Mouse (Mus musculus) MEL (cell line): ENCODE data around the gene C730034F03Rik.

Experiments used
- CTCF ChIP-seq, 3 experiments: IDR thresholded peaks in 2 of 3; conservative IDR thresholded peaks in 1 of 3; 2 replicates each; pipeline ENCODE4 v1.5.1; 2011 to 2012; ENCODE audit warnings: low read length in 3 of 3, low read depth in 2 of 3, mild to moderate bottlenecking in 2 of 3, improper control_type of control experiment in 1 of 3, inconsistent platforms in 1 of 3, mixed read lengths in 1 of 3, moderate library complexity in 1 of 3; ENCODE audit not compliant: control insufficient read depth in 1 of 3, insufficient read depth in 1 of 3, poor library complexity in 1 of 3, severe bottlenecking in 1 of 3
- EP300 ChIP-seq, 2 experiments: IDR thresholded peaks; 2 replicates each; pipeline ENCODE4 v1.6.1; 2011; ENCODE audit warnings: improper control_type of control experiment in 2 of 2, low read length in 2 of 2, low read depth in 1 of 2, mild to moderate bottlenecking in 1 of 2
- HCFC1 ChIP-seq: IDR thresholded peaks from 2 replicates; pipeline ENCODE4 v1.6.1; 2012; ENCODE audit warnings: low read depth, mild to moderate bottlenecking, inconsistent platforms, low read length, improper control_type of control experiment, moderate library complexity
- KAT2A ChIP-seq: conservative IDR thresholded peaks from 2 replicates; pipeline ENCODE4 v1.6.1; 2012; ENCODE audit warnings: low read depth, low read length, improper control_type of control experiment, inconsistent platforms
- MXI1 ChIP-seq: IDR thresholded peaks from 2 replicates; pipeline ENCODE4 v1.6.1; 2011; ENCODE audit warnings: mild to moderate bottlenecking, low read depth, low read length, improper control_type of control experiment
- POLR2A ChIP-seq, 2 experiments: IDR thresholded peaks; 2 replicates each; pipeline ENCODE4 v1.6.1; 2011 to 2012; ENCODE audit warnings: low read length in 2 of 2, mild to moderate bottlenecking in 2 of 2, control low read depth in 1 of 2, improper control_type of control experiment in 1 of 2, low read depth in 1 of 2, moderate library complexity in 1 of 2; ENCODE audit not compliant: control insufficient read depth in 1 of 2, insufficient read depth in 1 of 2, poor library complexity in 1 of 2
- POLR2AphosphoS5 ChIP-seq: IDR thresholded peaks from 2 replicates; pipeline ENCODE4 v1.6.1; 2012; ENCODE audit warnings: low read depth, borderline replicate concordance, mild to moderate bottlenecking, inconsistent platforms, low read length, moderate library complexity, mixed read lengths
- RAD21 ChIP-seq: IDR thresholded peaks from 2 replicates; pipeline ENCODE4 v1.6.1; 2011; ENCODE audit warnings: mild to moderate bottlenecking, low read depth, low read length, improper control_type of control experiment
- UBTF ChIP-seq: IDR thresholded peaks from 2 replicates; pipeline ENCODE4 v1.6.1; 2012; ENCODE audit warnings: low read depth, mild to moderate bottlenecking, inconsistent platforms, low read length, improper control_type of control experiment, moderate library complexity, borderline replicate concordance; ENCODE audit not compliant: insufficient read depth
- USF1 ChIP-seq: IDR thresholded peaks from 2 replicates; pipeline ENCODE4 v1.6.1; 2014; ENCODE audit warnings: low read depth, mild to moderate bottlenecking, inconsistent platforms, low read length, improper control_type of control experiment, moderate library complexity

DNA sequence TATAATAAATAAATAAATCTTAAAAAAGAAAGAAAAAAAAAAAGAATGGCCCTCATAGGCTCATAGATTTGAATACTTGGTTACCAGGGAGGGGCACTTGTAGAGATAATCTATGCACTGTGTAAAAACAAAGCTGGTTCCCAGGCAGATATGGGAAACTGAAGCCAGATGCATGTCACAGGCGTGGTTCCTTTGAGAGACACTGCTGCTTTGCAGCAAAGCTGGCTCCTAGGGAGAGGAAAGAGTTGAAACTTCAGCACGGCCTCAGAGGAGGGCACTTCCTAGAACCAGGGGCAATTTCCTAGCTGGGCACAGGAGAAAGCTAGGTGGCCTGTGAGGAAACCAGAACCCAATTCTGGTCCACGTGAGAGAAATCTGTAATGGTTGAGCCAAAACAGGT is 4.7 kb downstream of the C730034F03Rik start:
- TF ChIP-seq HCFC1 (no peak), CTCF (IDR thresholded peaks at IDR 0.05 in 2 of 3, conservative IDR thresholded peaks at IDR 0.05 in 1 of 3; ENCODE audit: control insufficient read depth in 1 of 3, insufficient read depth in 1 of 3, low read depth in 2 of 3, low read length in 3 of 3, poor library complexity in 1 of 3, severe bottlenecking in 1 of 3) (no peak), POLR2AphosphoS5 (no peak), EP300 (IDR thresholded peaks at IDR 0.05; ENCODE audit: low read depth in 1 of 2, low read length in 2 of 2) (no peak), RAD21 (no peak), USF1 (no peak), POLR2A (IDR thresholded peaks at IDR 0.05; ENCODE audit: control insufficient read depth in 1 of 2, insufficient read depth in 1 of 2, low read depth in 1 of 2, low read length in 2 of 2, poor library complexity in 1 of 2) (no peak), UBTF (no peak), MXI1 (no peak), KAT2A (no peak)
